Mouse (Mus musculus): ENCODE measurements at regions not wholly inside any gene's neighbourhood (a gene's known extent, or its start where the extent isn't known, plus 50 kb on each side); places are given as distances from the start of the nearest gene placed in this dataset.
"Not testable (repeated sequence)": the region's sequence is repeated elsewhere in the genome, so short reads cannot be mapped to it uniquely, and the experiment has no call there.

DNA sequence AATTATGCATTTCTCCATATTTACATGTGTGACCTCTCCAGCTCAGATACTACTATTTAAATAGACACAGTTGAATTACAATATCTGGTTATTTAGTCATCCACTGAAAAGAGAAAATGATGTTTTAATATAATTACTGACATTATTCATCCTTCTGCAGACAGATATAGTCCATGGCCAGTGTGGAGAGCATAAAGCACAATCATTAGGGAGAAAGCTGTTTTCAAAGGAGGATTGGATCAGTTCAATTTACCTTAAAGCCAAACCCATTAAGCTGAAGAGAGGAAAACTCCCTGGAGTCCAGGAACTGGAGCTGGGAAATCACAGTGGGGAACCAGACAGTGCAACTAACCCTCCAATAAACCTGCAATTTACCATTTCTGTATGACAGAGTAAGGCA, 339.8 kb upstream of the Rgs17 start:
- Histone ChIP-seq H3K4me1 (replicated peaks; ENCODE audit: control insufficient read depth, insufficient read depth, low read length) (no peaks in the 10 kb centered on the region), H3K9ac (replicated peaks; ENCODE audit: low read depth, low read length) (no peak overlapping the region), H3K27me3 (replicated peaks; ENCODE audit: control insufficient read depth, insufficient read depth, low read length) (no peaks in the 10 kb centered on the region), H3K4me3 (replicated peaks; ENCODE audit: low read length) (no peak overlapping the region), H3K36me3 (ENCODE audit: control insufficient read depth, insufficient read depth) (no peaks in the 10 kb centered on the region), H3K4me2 (ENCODE audit: low read length) (no peak overlapping the region), H3K9me3 (ENCODE audit: control insufficient read depth, low read length) (no peaks in the 10 kb centered on the region), H3K27ac (ENCODE audit: low read length) (no peak overlapping the region)
- no peak for ATAC-seq

DNA sequence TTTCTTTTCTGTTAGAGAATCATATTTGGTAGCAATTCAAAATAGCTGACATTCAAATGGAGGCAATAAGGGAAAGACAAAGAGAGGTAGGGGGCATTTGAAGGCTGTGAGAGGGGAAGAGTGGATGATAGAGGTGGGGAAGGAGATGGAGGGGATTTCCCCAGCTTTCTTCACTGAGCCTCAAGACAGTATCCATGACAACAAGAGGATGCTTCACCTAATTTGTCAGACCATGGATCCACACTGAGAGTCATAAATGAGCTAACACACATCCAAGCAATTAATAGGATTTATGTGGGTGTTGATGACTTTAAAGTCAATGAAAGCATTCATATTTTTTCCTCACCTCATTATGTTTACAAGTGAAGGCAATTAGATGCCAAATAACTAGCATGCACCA, 343.5 kb upstream of the Rgs17 start:
- no peak overlapping the region for H3K4me3 ChIP-seq (replicated peaks; ENCODE audit: low read length)
- no peak overlapping the region for H3K4me2 ChIP-seq (ENCODE audit: low read length)
- H3K9ac ChIP-seq (replicated peaks; ENCODE audit: low read depth, low read length), result no peak overlapping the region
- H3K9me3 ChIP-seq (ENCODE audit: control insufficient read depth, low read length), result no peaks in the 10 kb centered on the region
- no peak for ATAC-seq
- no peaks in the 10 kb centered on the region for H3K36me3 ChIP-seq (ENCODE audit: control insufficient read depth, insufficient read depth)
- no peaks in the 10 kb centered on the region for H3K27me3 ChIP-seq (replicated peaks; ENCODE audit: control insufficient read depth, insufficient read depth, low read length)
- no peaks in the 10 kb centered on the region for H3K4me1 ChIP-seq (replicated peaks; ENCODE audit: control insufficient read depth, insufficient read depth, low read length)
- H3K27ac ChIP-seq (ENCODE audit: low read length), result no peak overlapping the region

DNA sequence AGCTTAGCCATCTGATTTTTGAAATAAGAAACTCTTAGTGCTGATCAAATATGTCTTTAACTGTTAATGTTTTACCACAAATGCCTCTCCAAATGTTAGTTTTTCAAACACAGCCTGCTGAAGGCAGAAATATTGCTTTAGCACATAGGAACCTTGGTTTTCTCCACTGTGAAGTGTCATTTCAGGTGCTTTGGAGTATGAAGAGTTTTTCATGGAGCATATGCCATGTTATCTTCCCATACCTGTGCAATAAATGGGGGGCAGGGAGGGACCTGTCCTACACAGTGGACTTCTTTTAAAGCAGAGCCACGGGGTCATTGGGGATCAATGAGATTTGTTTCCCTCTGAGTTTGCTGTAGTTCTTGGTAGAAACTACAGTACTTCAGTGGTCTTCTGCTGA, 369.2 kb upstream of the Rgs17 start:
- H3K4me2 ChIP-seq (ENCODE audit: low read length), result no peak overlapping the region
- H3K9me3 ChIP-seq (ENCODE audit: control insufficient read depth, low read length), result no peaks in the 10 kb centered on the region
- H3K4me1 ChIP-seq (replicated peaks; ENCODE audit: control insufficient read depth, insufficient read depth, low read length), result no peaks in the 10 kb centered on the region
- H3K27me3 ChIP-seq (replicated peaks; ENCODE audit: control insufficient read depth, insufficient read depth, low read length), result no peaks in the 10 kb centered on the region
- WGBS, result 60% methylated on average over 1 of the region's 1 CpGs
- H3K36me3 ChIP-seq (ENCODE audit: control insufficient read depth, insufficient read depth), result no peaks in the 10 kb centered on the region
- no peak overlapping the region for H3K27ac ChIP-seq (ENCODE audit: low read length)
- no peak for ATAC-seq
- H3K4me3 ChIP-seq (replicated peaks; ENCODE audit: low read length), result no peak overlapping the region
- no peak overlapping the region for H3K9ac ChIP-seq (replicated peaks; ENCODE audit: low read depth, low read length)

DNA sequence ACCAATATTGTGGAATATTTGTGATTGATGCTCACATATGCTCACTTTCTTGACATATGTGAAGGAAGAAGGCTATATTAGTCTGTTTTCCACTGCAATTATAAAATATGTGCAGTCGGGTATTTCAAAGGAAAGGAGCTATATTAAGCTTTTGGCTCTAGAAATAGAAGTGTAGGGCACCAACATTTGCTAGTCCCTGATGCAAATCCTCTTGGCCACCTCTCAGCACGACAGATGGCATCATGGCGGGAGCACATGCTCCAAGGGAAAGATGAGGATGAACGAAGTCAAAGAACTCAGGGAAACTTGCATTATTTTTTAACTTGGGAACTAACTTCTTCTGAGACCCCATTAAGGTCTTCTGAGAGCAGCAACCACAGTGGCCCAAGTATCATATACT, 374.4 kb upstream of the Rgs17 start:
- ATAC-seq, result peak; percentile 79
- no peak overlapping the region for H3K4me3 ChIP-seq (replicated peaks; ENCODE audit: low read length)
- no peak overlapping the region for H3K27ac ChIP-seq (ENCODE audit: low read length)
- no peaks in the 10 kb centered on the region for H3K36me3 ChIP-seq (ENCODE audit: control insufficient read depth, insufficient read depth)
- no peak overlapping the region for H3K4me2 ChIP-seq (ENCODE audit: low read length)
- H3K4me1 ChIP-seq (replicated peaks; ENCODE audit: control insufficient read depth, insufficient read depth, low read length), result no peaks in the 10 kb centered on the region
- no peak overlapping the region for H3K9ac ChIP-seq (replicated peaks; ENCODE audit: low read depth, low read length)
- WGBS, result 65% methylated on average over 4 of the region's 4 CpGs
- no peaks in the 10 kb centered on the region for H3K27me3 ChIP-seq (replicated peaks; ENCODE audit: control insufficient read depth, insufficient read depth, low read length)
- H3K9me3 ChIP-seq (ENCODE audit: control insufficient read depth, low read length), result no peaks in the 10 kb centered on the region

DNA sequence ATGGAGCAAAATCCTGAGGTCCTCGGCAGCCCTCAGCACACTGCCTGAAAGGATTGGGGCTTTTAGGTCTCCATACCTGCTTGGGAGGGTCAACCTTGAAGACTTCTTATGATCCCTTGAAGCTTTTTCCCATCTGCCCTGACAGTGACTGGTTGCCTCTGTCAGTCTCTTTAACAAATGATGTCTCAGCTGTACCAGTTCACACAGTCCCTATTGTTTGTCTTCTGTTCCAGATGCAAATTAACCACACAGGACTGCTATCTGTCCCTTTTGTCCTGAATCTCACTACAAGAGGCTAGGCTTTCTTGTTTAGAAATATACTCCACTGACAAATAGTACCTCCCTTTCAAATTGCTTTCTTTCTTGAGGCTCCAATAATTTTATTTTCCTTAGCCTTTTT, 375.6 kb upstream of the Rgs17 start:
- Histone ChIP-seq H3K9ac (replicated peaks; ENCODE audit: low read depth, low read length) (no peak overlapping the region), H3K4me2 (ENCODE audit: low read length) (no peak overlapping the region), H3K4me1 (replicated peaks; ENCODE audit: control insufficient read depth, insufficient read depth, low read length) (no peaks in the 10 kb centered on the region), H3K27me3 (replicated peaks; ENCODE audit: control insufficient read depth, insufficient read depth, low read length) (no peaks in the 10 kb centered on the region), H3K9me3 (ENCODE audit: control insufficient read depth, low read length) (no peaks in the 10 kb centered on the region), H3K27ac (ENCODE audit: low read length) (no peak overlapping the region), H3K36me3 (ENCODE audit: control insufficient read depth, insufficient read depth) (no peaks in the 10 kb centered on the region), H3K4me3 (replicated peaks; ENCODE audit: low read length) (no peak overlapping the region)
- ATAC-seq, result no peak
- 80% methylated on average over 1 of the region's 1 CpGs for WGBS

DNA sequence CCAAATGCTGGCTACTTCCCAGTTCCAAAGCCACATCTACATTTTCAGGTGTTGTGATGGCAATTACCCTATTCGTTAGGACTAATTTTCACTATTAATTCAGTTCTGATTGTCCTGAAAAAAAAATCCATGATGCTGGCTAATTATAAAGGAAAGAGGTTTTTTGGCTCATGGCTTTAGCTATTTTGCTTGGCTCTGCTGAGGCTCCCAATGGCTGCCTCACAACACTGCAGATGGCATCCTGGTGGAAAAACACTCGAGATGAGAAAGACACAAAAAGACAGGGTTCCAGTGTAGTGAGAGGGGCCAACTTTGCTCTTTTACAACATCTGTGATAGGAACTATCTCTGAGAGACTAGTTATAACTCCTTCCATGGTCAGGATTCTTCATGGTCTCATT, 376.5 kb upstream of the Rgs17 start:
- H3K27ac ChIP-seq (ENCODE audit: low read length), result no peak overlapping the region
- peak; percentile 60 for ATAC-seq

DNA sequence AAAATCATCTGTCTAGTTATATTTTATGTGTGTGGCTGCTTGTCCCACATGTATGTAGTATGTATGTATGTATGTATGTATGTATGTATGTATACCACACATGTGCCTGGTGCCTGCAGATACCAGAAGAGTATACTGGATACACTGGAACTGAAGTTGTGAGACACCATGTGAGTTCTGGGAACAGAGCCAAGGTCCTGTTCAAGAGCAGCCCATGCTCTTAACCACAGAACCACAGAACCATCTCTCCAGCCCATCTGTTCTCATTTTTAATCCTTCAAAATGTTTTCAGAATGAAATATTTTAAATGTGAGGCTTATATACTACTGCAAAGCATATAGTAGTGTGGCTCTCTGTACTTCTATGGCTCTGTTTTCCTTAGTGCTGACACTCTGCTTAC, 379.3 kb upstream of the Rgs17 start:
- H3K4me3 ChIP-seq (replicated peaks; ENCODE audit: low read length), result no peak overlapping the region
- no peaks in the 10 kb centered on the region for H3K4me1 ChIP-seq (replicated peaks; ENCODE audit: control insufficient read depth, insufficient read depth, low read length)
- ATAC-seq, result no peak
- no peak overlapping the region for H3K4me2 ChIP-seq (ENCODE audit: low read length)
- no peak overlapping the region for H3K9ac ChIP-seq (replicated peaks; ENCODE audit: low read depth, low read length)
- H3K27ac ChIP-seq (ENCODE audit: low read length), result no peak overlapping the region
- no peaks in the 10 kb centered on the region for H3K36me3 ChIP-seq (ENCODE audit: control insufficient read depth, insufficient read depth)
- no peaks in the 10 kb centered on the region for H3K9me3 ChIP-seq (ENCODE audit: control insufficient read depth, low read length)
- H3K27me3 ChIP-seq (replicated peaks; ENCODE audit: control insufficient read depth, insufficient read depth, low read length), result no peaks in the 10 kb centered on the region

More for the DNA sequence above, 376.5 kb upstream of the Rgs17 start:
- no peaks in the 10 kb centered on the region for H3K4me1 ChIP-seq (replicated peaks; ENCODE audit: control insufficient read depth, insufficient read depth, low read length)
- H3K4me2 ChIP-seq (ENCODE audit: low read length), result no peak overlapping the region
- H3K9me3 ChIP-seq (ENCODE audit: control insufficient read depth, low read length), result no peaks in the 10 kb centered on the region
- no peaks in the 10 kb centered on the region for H3K27me3 ChIP-seq (replicated peaks; ENCODE audit: control insufficient read depth, insufficient read depth, low read length)
- no peaks in the 10 kb centered on the region for H3K36me3 ChIP-seq (ENCODE audit: control insufficient read depth, insufficient read depth)
- H3K4me3 ChIP-seq (replicated peaks; ENCODE audit: low read length), result no peak overlapping the region
- H3K9ac ChIP-seq (replicated peaks; ENCODE audit: low read depth, low read length), result no peak overlapping the region
- 41% methylated on average over 2 of the region's 2 CpGs for WGBS

DNA sequence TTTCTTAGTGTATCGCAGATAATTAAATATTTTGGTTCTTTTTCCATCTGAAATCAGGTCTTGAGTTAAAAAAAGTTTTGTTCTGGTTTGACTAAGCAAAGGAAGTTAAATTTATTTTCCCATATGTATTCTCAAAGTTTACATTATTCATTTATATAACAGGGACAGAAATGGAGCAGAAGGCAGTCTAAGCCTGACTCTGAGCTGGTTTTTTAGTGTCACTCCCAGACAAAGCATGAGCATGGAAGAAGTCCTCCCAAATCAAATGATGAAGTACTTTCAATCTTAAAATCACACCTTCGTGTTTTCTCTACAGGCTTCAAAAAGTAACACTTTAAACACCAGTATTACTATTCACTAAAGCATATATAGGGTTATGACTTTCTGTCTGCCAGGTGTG, 387.2 kb upstream of the Rgs17 start:
- no peaks in the 10 kb centered on the region for H3K9me3 ChIP-seq (ENCODE audit: control insufficient read depth, low read length)
- H3K9ac ChIP-seq (replicated peaks; ENCODE audit: low read depth, low read length), result no peak overlapping the region
- no peaks in the 10 kb centered on the region for H3K36me3 ChIP-seq (ENCODE audit: control insufficient read depth, insufficient read depth)
- H3K27me3 ChIP-seq (replicated peaks; ENCODE audit: control insufficient read depth, insufficient read depth, low read length), result no peaks in the 10 kb centered on the region
- no peak overlapping the region for H3K4me3 ChIP-seq (replicated peaks; ENCODE audit: low read length)
- no peak overlapping the region for H3K27ac ChIP-seq (ENCODE audit: low read length)
- no peak for ATAC-seq
- WGBS, result 88% methylated on average over 2 of the region's 2 CpGs
- no peaks in the 10 kb centered on the region for H3K4me1 ChIP-seq (replicated peaks; ENCODE audit: control insufficient read depth, insufficient read depth, low read length)
- no peak overlapping the region for H3K4me2 ChIP-seq (ENCODE audit: low read length)

DNA sequence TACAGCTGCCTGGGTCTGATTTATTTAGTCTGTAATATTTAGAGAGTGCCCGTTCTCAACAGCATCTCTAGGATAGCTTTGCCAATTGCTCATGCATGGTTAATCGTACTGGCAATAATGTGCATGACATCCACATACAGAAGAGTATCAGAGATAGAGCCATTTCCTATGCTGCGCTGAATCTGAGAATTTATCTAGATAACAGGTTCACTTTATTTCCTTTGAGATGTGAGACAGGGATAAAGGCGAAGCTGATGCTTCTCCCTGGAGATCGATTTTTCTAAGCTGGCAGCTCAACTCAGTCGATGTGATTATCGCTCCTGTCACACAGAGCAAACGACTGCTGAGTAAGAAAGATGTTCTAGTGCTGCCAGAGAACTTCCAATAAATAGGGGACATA, 416.7 kb upstream of the Oprm1 start:
- H3K36me3 ChIP-seq (ENCODE audit: control insufficient read depth, insufficient read depth), result no peaks in the 10 kb centered on the region
- no peaks in the 10 kb centered on the region for H3K4me1 ChIP-seq (replicated peaks; ENCODE audit: control insufficient read depth, insufficient read depth, low read length)
- no peak overlapping the region for H3K9ac ChIP-seq (replicated peaks; ENCODE audit: low read depth, low read length)
- WGBS, result 83% methylated on average over 8 of the region's 8 CpGs
- H3K4me2 ChIP-seq (ENCODE audit: low read length), result no peak overlapping the region
- ATAC-seq, result no peak
- no peak overlapping the region for H3K27ac ChIP-seq (ENCODE audit: low read length)
- no peaks in the 10 kb centered on the region for H3K9me3 ChIP-seq (ENCODE audit: control insufficient read depth, low read length)
- H3K4me3 ChIP-seq (replicated peaks; ENCODE audit: low read length), result no peak overlapping the region
- H3K27me3 ChIP-seq (replicated peaks; ENCODE audit: control insufficient read depth, insufficient read depth, low read length), result no peaks in the 10 kb centered on the region

DNA sequence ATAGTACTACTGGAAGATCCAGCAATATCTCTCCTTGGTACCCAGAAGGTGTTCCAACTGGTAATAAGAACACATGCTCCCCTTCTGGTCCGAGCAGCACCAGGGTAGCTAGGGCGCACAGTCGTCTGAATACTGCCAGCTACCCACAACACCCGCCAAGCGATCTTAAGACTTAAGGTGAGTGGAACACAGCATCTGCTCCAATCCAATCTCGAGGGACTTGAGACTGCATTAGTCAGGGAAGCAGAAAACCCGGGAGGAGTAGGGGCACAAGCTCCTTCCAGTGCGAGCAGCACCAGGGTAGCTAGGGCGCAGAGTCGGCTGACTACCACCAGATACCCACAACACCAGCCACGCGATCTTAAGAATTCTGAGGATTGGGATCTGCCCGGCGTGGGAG, 409.1 kb upstream of the Oprm1 start:
- not testable (repeated sequence) for ATAC-seq; H3K9ac ChIP-seq (replicated peaks; ENCODE audit: low read depth, low read length); H3K27ac ChIP-seq (ENCODE audit: low read length); H3K9me3 ChIP-seq (ENCODE audit: control insufficient read depth, low read length); H3K36me3 ChIP-seq (ENCODE audit: control insufficient read depth, insufficient read depth); H3K27me3 ChIP-seq (replicated peaks; ENCODE audit: control insufficient read depth, insufficient read depth, low read length); H3K4me2 ChIP-seq (ENCODE audit: low read length); H3K4me1 ChIP-seq (replicated peaks; ENCODE audit: control insufficient read depth, insufficient read depth, low read length); H3K4me3 ChIP-seq (replicated peaks; ENCODE audit: low read length)
- WGBS, result 94% methylated on average over 14 of the region's 14 CpGs
